Mouse (Mus musculus): ENCODE measurements around the gene Gm42878. TPM values are rescaled to one million over a fixed set of nuclear protein-coding genes. Genes with fewer than 3 reads are reported as not detected.
A peak's percentile ranks its signal among the peaks of the same experiment; 100 is the strongest.

Gm42878 gene
- total and polyA plus RNA-seq, 2 experiments from 2014 or later = not detected

GRCm38 (mm10) chr5:121583765-121584501 is 38.7 kb upstream of the Gm42878 start:
- TF ChIP-seq CTCF (IDR thresholded peaks at IDR 0.05) = peak; percentile 72
- H3K4me2 ChIP-seq (ENCODE audit: low read depth, low read length, poor library complexity, severe bottlenecking) = no peak overlapping the region
- no peak for ATAC-seq (ENCODE audit: low FRiP score)
- H3K27me3 ChIP-seq (ENCODE audit: insufficient read depth, low read length) = no peaks in the 10 kb centered on the region
- H3K9me3 ChIP-seq (ENCODE audit: low read length) = no peaks in the 10 kb centered on the region
- WGBS = 56% methylated on average over 12 of the region's 12 CpGs
- no peaks in the 10 kb centered on the region for H3K4me1 ChIP-seq (ENCODE audit: insufficient read depth, low read length)
- DNase-seq (ENCODE audit: low spot score) = peak; percentile 79
- no peak overlapping the region for H3K27ac ChIP-seq (ENCODE audit: low read depth, low read length)
- no peak overlapping the region for H3K9ac ChIP-seq (replicated peaks; ENCODE audit: low read length, poor library complexity, severe bottlenecking)
- peaks cover 10% of the 10 kb centered on the region for H3K36me3 ChIP-seq (ENCODE audit: insufficient read depth, low read length)
- no peak overlapping the region for H3K4me3 ChIP-seq (ENCODE audit: low read depth, low read length)

- Histone ChIP-seq H3K36me3 (ENCODE audit: insufficient read depth, low read length) (peaks cover 18% of the 10 kb centered on the region), H3K9me3 (ENCODE audit: low read length) (no peaks in the 10 kb centered on the region), H3K27ac (ENCODE audit: low read depth, low read length) (no peak overlapping the region), H3K9ac (replicated peaks; ENCODE audit: low read length, poor library complexity, severe bottlenecking) (no peak overlapping the region), H3K4me3 (ENCODE audit: low read depth, low read length) (no peak overlapping the region), H3K4me1 (ENCODE audit: insufficient read depth, low read length) (no peaks in the 10 kb centered on the region), H3K4me2 (ENCODE audit: low read depth, low read length, poor library complexity, severe bottlenecking) (no peak overlapping the region), H3K27me3 (ENCODE audit: insufficient read depth, low read length) (no peaks in the 10 kb centered on the region)
- no peak for DNase-seq (ENCODE audit: low spot score)
- no peak for TF ChIP-seq CTCF (IDR thresholded peaks at IDR 0.05)
- 96% methylated on average over 8 of the region's 8 CpGs for WGBS
- no peak for ATAC-seq (ENCODE audit: low FRiP score)
Observed at GRCm38 (mm10) chr5:121581945-121582344, 36.7 kb upstream of the Gm42878 start.

GRCm38 (mm10) chr5:121576927-121577488 is 31.7 kb upstream of the Gm42878 start:
- no peak for TF ChIP-seq CTCF (IDR thresholded peaks at IDR 0.05)
- Histone ChIP-seq H3K9ac (replicated peaks; ENCODE audit: low read length, poor library complexity, severe bottlenecking) (no peak overlapping the region), H3K27ac (ENCODE audit: low read depth, low read length) (no peak overlapping the region), H3K36me3 (ENCODE audit: insufficient read depth, low read length) (peaks cover 40% of the 10 kb centered on the region), H3K4me3 (ENCODE audit: low read depth, low read length) (no peak overlapping the region), H3K9me3 (ENCODE audit: low read length) (no peaks in the 10 kb centered on the region), H3K27me3 (ENCODE audit: insufficient read depth, low read length) (no peaks in the 10 kb centered on the region), H3K4me2 (ENCODE audit: low read depth, low read length, poor library complexity, severe bottlenecking) (no peak overlapping the region), H3K4me1 (ENCODE audit: insufficient read depth, low read length) (no peaks in the 10 kb centered on the region)
- no peak for ATAC-seq (ENCODE audit: low FRiP score)
- WGBS = 89% methylated on average over 11 of the region's 11 CpGs
- DNase-seq (ENCODE audit: low spot score) = no peak

GRCm38 (mm10) chr5:121575867-121576266 is 30.6 kb upstream of the Gm42878 start:
- WGBS = 97% methylated on average over 11 of the region's 11 CpGs

GRCm38 (mm10) chr5:121574145-121574544 is 28.9 kb upstream of the Gm42878 start:
- no peak overlapping the region for H3K9ac ChIP-seq (replicated peaks; ENCODE audit: low read length, poor library complexity, severe bottlenecking)
- no peak for TF ChIP-seq CTCF (IDR thresholded peaks at IDR 0.05)
- no peaks in the 10 kb centered on the region for H3K9me3 ChIP-seq (ENCODE audit: low read length)
- DNase-seq (ENCODE audit: low spot score) (no peak), ATAC-seq (ENCODE audit: low FRiP score) (no peak)
- H3K27ac ChIP-seq (ENCODE audit: low read depth, low read length) = no peak overlapping the region
- H3K4me3 ChIP-seq (ENCODE audit: low read depth, low read length) = no peak overlapping the region
- peaks cover 49% of the 10 kb centered on the region for H3K36me3 ChIP-seq (ENCODE audit: insufficient read depth, low read length)
- H3K4me2 ChIP-seq (ENCODE audit: low read depth, low read length, poor library complexity, severe bottlenecking) = no peak overlapping the region
- no peaks in the 10 kb centered on the region for H3K27me3 ChIP-seq (ENCODE audit: insufficient read depth, low read length)
- H3K4me1 ChIP-seq (ENCODE audit: insufficient read depth, low read length) = no peaks in the 10 kb centered on the region
- WGBS = 88% methylated on average over 13 of the region's 13 CpGs

More at GRCm38 (mm10) chr5:121575867-121576266, 30.6 kb upstream of the Gm42878 start:
- DNase-seq (ENCODE audit: low spot score) = no peak
- H3K9me3 ChIP-seq (ENCODE audit: low read length) = no peaks in the 10 kb centered on the region
- no peak for ATAC-seq (ENCODE audit: low FRiP score)
- H3K27me3 ChIP-seq (ENCODE audit: insufficient read depth, low read length) = no peaks in the 10 kb centered on the region
- no peak overlapping the region for H3K27ac ChIP-seq (ENCODE audit: low read depth, low read length)
- H3K4me3 ChIP-seq (ENCODE audit: low read depth, low read length) = no peak overlapping the region
- H3K4me1 ChIP-seq (ENCODE audit: insufficient read depth, low read length) = no peaks in the 10 kb centered on the region
- no peak for TF ChIP-seq CTCF (IDR thresholded peaks at IDR 0.05)
- H3K9ac ChIP-seq (replicated peaks; ENCODE audit: low read length, poor library complexity, severe bottlenecking) = no peak overlapping the region
- no peak overlapping the region for H3K4me2 ChIP-seq (ENCODE audit: low read depth, low read length, poor library complexity, severe bottlenecking)
- H3K36me3 ChIP-seq (ENCODE audit: insufficient read depth, low read length) = peaks cover 48% of the 10 kb centered on the region

- Histone ChIP-seq H3K27ac (ENCODE audit: low read depth, low read length) (no peak overlapping the region), H3K4me1 (ENCODE audit: insufficient read depth, low read length) (no peaks in the 10 kb centered on the region), H3K9ac (replicated peaks; ENCODE audit: low read length, poor library complexity, severe bottlenecking) (no peak overlapping the region), H3K4me3 (ENCODE audit: low read depth, low read length) (no peak overlapping the region), H3K4me2 (ENCODE audit: low read depth, low read length, poor library complexity, severe bottlenecking) (no peak overlapping the region), H3K27me3 (ENCODE audit: insufficient read depth, low read length) (no peaks in the 10 kb centered on the region), H3K36me3 (ENCODE audit: insufficient read depth, low read length) (peaks cover 43% of the 10 kb centered on the region), H3K9me3 (ENCODE audit: low read length) (no peaks in the 10 kb centered on the region)
- DNase-seq (ENCODE audit: low spot score) (no peak), ATAC-seq (ENCODE audit: low FRiP score) (no peak)
- 73% methylated on average over 1 of the region's 1 CpGs for WGBS
- TF ChIP-seq CTCF (IDR thresholded peaks at IDR 0.05) = no peak
Observed at GRCm38 (mm10) chr5:121570787-121571186, 25.5 kb upstream of the Gm42878 start.
